Mouse (Mus musculus): Measurements from ENCODE around the gene Papln. TPM values are rescaled to one million over a fixed set of nuclear protein-coding genes. Genes with fewer than 3 reads are reported as not detected.

The Papln gene
- 1 to 10 TPM; 4.0 to 4.1 TPM for total RNA-seq (2021)
- long read RNA-seq, experiment 1, partial matches to known transcripts, result 4 of 5 reads
- long read RNA-seq, experiment 1, other reads (novel, unspliced or antisense), result 1 of 5 reads
- long read RNA-seq, experiment 2, full-length matches to known transcripts, result 1 of 8 reads
- long read RNA-seq, experiment 2, partial matches to known transcripts, result 4 of 8 reads
- long read RNA-seq, experiment 2, other reads (novel, unspliced or antisense), result 3 of 8 reads

GRCm38 (mm10) chr12:83763311-83764043 lies at the start of gene Papln:
Gene Papln (plus strand): TSS chr12:83763634.
- no peak for DNase-seq (ENCODE audit: low spot score in 2 of 2)

- peak in 1 of 2 experiments; percentile 32 for DNase-seq (ENCODE audit: low spot score in 2 of 2)
Measured at GRCm38 (mm10) chr12:83713749-83714148, 49.7 kb upstream of the Papln start.

GRCm38 (mm10) chr12:83716416-83717184 lies 46.8 kb upstream of the Papln start:
- no peak for DNase-seq (ENCODE audit: low spot score in 2 of 2)

DNA sequence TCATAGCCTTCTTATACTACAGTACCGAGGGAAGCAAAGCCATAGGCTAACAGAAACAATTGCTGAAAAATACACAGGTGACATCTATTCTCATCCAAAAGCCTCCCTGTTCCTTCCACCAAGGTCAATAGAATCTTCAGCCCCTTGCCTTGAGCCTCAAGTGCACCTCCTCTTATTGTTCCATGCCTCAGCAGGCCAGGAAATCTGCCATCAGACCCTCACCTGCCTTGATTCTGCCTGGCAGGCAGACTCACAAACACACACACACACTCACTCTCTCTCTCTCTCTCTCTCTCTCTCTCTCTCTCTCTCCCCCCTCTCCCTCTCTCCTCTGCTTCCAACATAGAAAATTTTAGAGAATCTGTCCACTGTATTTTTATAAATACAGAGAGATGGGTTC lies 44.0 kb upstream of the Papln start:
- DNase-seq (ENCODE audit: low spot score in 2 of 2), result no peak

DNA sequence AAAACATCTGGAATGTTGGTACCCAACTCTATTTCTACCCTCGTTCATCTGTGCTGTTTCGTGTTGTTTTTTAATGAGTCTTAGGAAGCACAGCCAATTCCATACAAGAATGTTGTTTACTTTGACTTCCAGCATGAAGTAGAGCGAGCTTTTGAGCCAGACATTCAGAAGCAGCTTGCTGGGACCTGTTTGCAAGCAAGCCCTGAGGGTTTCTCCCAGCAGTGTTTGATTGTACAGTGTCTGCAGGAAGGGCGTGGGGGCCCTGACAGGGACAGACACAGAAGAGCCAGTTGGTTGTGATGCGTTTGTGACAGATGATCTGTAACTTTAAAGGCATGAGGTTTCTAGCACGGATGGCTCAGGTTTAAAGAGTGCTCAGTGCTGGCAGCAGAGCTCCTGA lies 42.2 kb upstream of the Papln start:
- DNase-seq (ENCODE audit: low spot score in 2 of 2), result no peak

DNA sequence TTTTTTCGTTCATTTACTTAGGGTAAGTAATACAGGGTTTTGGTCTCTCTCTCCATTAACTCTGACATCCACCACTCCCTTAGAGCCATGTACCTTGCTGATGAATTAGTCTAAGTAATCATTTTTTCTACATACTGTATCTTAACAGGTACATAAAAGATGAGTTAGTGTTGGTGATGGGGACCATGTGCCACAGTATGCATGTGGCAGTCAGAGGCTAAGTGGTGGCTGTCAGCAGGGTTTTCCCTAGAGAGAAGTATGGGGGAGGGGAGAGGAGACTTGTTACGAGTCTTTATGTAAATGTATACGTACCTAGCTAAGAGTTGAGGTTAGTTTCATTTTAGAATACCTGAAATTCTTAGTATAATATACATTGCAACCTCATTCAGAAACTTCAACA lies 40.4 kb upstream of the Papln start:
- DNase-seq (ENCODE audit: low spot score in 2 of 2), result no peak

DNA sequence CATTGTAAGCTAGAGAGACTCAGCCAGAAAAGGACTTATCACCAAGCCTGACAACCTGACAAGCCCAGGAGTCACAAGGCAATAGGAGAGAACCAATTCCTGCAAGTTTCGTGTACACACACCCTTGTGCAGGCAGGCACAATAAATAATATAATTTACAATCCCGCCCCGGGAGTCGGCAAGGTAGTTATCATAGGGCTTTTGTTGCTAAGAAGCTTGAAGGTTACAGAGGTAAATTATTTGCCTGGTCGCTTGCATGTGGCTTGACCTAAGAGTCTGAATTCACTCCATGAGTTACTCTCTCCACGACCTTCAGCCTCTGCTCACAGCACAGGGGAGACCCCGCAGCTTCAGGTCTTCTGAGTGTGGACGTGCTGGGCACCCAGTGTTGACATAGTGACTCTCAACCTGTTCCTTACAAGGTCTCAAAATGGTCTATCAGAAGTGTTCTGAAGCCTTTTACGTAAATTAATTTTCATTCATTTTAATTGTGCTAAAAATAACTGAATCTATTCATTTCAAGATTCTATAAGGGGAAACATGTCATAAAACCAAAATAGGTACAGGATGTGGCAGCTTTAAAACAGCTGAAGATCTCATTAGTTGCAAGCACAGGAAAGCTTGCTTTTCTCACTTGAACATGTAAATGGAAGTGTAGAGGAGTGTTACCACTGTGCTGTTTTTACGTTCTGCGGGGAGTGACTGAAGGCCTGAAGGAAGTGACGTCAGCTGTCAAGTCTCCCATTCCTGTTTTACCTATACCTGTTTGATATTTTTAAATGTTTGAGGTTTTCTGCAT lies 36.7 kb upstream of the Papln start:
- no peak for DNase-seq (ENCODE audit: low spot score in 2 of 2)

- no peak for DNase-seq (ENCODE audit: low spot score in 2 of 2)
Measured at GRCm38 (mm10) chr12:83732225-83732624, 31.2 kb upstream of the Papln start.

GRCm38 (mm10) chr12:83734047-83734446 lies 29.4 kb upstream of the Papln start:
- no peak for DNase-seq (ENCODE audit: low spot score in 2 of 2)

GRCm38 (mm10) chr12:83736236-83736635 lies 27.2 kb upstream of the Papln start:
- no peak for DNase-seq (ENCODE audit: low spot score in 2 of 2)

DNA sequence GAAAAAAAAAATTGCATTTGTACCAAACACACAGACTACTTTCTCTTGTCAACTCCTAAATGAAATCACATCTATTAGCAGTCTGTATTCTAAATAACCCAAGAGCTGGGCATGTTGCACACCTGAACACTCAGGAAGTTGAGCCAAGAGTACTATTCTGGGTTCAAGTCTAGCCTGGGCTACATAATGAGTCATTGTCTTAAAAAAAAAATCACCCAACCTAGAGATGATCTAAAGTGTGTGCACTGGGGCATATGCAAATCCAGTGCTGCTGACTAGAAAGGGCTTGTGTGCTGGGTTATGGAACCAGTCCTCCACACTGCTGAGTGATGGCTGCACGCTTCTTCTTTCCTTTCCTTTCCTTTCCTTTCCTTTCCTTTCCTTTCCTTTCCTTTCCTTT lies 24.8 kb upstream of the Papln start:
- DNase-seq (ENCODE audit: low spot score in 2 of 2), result no peak

DNA sequence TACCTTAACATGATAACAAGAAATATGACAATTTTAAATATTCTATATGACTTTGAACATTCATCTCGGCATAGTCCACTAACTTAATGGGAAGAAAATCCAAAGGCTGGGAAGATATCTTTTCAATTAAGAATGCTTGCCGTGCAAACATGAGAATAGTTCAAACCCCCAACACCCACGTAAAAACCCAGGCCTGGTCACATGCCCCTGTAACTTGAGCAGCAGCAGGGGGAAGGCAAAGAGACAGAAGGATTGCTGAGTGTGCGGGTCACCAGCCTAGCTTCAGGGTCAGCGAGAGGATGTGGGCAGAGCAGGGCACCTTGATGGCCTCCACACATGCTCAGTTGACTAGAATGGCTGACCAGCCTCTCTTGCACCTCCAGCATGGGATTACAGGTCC lies 21.7 kb upstream of the Papln start:
- no peak for DNase-seq (ENCODE audit: low spot score in 2 of 2)

DNA sequence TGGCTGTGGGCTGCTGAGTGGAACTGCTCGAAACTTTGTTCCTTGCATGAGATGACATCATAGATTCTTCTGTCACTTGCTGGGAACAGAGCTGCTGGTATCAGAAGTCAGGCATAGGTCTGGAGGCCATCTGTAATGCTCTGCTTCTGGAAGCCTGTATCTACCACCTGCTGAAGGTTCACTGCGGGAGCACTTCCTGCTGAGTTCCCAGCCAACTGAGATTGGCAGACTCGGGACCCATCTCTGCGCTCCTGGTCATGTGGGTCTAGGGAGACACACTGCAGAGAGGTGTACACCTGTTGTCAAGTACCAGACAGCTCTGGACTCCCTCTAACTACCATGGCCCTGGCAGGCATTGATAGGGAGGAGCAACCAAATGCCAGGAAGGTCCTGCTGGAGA lies 20.6 kb upstream of the Papln start:
- no peak for DNase-seq (ENCODE audit: low spot score in 2 of 2)

DNA sequence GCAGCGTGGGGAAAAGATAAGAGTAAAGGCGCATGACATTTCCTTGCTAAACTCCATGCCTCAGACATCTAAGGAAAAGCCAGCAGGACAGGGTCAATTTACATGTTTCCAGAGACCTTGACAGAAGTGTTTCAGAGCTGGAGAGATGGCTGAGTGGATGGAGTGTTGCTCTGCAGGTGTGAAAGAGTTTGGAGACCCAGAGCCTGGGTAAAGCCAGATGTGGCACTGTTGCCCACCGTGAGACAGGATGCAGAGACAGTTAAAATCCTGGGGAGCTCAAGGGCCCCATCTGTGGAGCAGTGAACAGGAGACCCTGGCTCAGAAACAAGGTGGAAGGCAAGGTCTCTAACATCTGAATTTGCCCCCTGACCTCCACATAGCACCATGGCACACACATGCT lies 19.7 kb upstream of the Papln start:
- no peak for DNase-seq (ENCODE audit: low spot score in 2 of 2)

- DNase-seq (ENCODE audit: low spot score in 2 of 2), result no peak
Measured at GRCm38 (mm10) chr12:83749186-83749585, 14.2 kb upstream of the Papln start.

GRCm38 (mm10) chr12:83752495-83752894 lies 10.9 kb upstream of the Papln start:
- peak in 1 of 2 experiments; percentile 34 for DNase-seq (ENCODE audit: low spot score in 2 of 2)

DNA sequence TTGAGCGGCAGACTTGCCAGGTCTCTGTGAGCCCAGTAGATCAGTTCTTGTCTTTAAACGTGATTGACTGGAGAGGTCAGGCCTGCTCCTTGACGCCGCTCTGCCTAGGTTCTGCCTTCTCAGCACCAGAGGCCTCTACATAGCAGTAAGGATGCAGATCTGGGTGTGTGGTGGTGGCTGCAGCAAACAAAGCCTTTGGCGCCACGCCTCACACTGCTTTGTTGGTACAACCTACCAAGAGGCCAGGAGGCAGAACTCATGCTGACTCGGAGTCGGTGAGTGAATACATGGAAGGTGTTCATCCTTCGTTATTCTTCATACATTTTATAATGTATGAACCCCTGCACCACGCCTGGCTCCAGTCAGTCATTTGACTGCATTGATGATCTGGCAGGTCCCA lies 4.7 kb upstream of the Papln start:
- DNase-seq (ENCODE audit: low spot score in 2 of 2), result no peak

DNA sequence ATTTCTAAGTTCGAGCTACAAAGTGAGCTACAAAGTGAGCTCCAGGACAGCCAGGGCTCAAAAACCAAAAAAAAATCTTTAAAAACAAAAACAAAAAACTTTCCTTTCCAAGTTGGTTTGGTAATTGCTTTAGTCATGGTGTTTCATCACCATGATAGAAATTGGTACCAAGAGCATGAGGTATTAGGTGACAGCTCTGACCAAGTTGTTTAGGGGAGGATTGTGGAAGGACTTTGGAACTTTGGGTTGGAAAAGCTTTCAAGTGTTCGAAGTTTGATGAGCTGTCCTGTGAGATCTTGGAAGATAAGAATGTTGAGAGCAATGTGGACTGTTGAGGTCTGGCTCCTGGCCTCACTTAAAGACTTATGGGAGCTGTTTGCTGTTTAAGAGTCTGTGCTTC lies 3.2 kb upstream of the Papln start:
- DNase-seq (ENCODE audit: low spot score in 2 of 2), result no peak

DNA sequence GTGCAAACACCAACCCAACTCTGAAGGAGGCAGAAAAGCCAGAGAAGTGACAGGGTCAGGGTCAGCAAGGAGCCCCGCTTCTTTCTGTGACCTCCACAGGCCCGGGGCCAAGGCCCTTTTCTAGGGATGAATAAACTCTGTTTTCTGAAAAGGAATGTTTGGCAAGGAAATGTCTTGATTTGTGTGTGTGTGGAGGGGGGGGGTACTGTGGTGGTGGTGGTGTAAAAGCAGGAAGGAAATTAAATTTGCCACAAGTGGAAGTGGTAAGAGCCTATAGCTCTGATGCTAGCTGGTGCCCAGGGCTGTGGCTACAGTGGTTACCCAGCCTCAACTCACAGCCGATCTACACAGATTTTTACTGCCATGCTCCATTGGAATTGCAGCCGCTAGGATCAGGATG lies 728 bp upstream of the Papln start:
- DNase-seq (ENCODE audit: low spot score in 2 of 2), result no peak

DNA sequence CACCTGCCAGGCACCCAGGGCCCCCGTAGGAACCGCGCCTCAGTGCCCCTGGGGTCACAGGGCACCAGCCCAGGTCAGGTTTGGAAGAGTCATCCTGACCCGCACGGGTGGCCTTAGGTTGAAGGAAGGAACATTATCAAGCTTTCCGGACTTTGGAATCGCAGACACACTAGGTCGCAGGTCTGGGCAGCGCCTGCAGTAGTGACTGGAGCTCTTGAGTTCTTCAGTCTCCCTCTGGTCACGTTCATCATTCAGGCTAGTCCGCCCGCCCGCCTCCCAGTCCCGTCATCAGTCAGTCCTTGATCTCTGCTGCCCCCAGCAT lies 571 bp downstream of the Papln start:
- no peak for DNase-seq (ENCODE audit: low spot score in 2 of 2)

DNA sequence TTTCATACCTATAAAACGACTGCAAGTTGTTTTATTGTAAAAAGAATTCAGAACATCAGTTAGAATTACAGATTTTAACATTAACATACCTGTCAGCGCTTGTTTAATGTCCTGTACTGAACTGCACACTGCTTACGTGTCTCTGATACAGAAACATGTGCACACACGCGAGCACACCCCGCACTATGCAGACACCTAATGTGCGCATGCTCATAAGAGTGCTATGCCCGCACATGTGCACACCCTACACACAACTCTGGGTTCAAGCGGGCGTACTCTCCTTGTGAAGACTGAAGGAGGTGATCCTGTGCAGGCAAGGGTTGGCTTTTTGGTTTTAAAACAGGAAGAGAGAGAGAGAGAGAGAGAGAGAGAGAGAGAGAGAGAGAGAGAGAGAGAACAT lies 1.1 kb downstream of the Papln start:
- no peak for DNase-seq (ENCODE audit: low spot score in 2 of 2)

Measured in gastrocnemius, postnatal 4 days (tissue).